Mouse (Mus musculus): ENCODE data around the gene Plppr5.

The Plppr5 gene

DNA sequence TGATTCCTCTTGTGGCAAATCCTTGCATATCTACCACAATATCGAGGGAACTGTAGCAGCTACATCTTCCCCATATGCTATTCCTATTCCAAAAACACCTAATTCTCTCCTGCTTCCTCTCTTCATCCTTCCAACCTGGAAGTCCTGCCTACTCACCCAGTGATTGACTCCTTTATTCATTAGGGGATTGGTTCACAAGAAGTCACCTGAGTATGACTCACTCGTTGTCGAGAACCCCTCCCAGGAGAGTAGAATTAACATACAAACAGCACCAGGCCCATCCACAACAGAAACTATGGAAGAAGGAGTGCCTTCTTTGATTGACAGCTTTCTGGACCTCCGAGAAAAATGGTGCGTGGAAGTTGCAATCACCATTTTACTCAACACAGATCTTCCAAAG lies 121.7 kb downstream of the Plppr5 start:
- in situ Hi-C loops (cut with MboI, MseI): no loop called here

DNA sequence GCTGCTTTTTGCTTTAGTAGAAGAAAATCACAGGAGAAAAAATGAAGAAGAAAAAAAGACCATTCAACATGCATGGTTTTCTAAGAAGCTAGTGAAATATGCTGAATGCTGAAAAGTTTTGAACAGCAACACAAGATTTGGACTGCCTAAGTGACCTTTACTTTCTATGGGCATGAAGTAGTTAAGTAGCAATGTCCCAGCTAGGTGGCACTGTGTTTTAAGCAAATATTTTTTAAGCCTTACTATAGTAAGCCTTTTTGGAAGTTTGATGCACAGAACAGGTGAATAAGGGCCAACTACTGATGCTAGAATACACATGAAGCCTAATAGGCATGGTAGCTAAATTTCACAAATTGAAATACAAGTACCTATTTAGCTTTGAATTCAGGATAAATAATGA lies 134.2 kb downstream of the Plppr5 start:
- in situ Hi-C loops (cut with MboI, MseI): no loop called here

DNA sequence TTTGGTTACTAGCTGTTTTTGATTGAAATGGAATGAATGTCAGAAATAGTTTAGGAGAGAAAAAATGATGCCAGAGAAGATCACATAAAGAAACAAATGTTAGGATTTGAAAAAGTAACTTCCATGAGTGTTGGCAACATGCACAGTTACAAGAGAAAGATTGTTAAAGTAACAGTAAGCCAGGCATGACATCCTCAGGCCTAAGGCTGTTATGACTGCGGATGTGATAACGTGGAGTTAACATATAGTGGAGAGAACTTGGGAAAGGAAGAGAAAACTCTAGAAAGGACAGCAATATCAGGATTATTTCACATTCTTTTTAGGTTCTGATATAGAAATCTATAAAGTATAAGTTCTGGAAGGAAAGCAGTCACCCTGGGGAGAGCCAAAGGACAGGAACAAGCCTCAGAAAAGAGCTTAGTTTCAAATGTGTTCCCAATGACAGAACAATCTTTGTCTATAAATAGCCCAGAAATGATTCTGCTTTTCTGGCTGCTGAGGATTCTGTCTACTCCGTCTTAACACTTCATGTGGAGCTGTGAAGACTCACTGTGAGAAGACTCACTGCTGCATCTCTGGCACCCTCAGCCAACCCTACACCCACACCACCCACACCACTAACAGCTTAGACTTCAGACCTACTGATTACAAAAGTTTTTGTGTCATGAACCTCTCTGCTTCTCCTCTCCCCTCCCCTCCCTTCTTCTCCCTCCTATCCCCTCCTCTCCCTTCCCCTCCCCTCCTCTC lies 142.1 kb downstream of the Plppr5 start:
- in situ Hi-C loops (cut with MboI, MseI): no loop called here

DNA sequence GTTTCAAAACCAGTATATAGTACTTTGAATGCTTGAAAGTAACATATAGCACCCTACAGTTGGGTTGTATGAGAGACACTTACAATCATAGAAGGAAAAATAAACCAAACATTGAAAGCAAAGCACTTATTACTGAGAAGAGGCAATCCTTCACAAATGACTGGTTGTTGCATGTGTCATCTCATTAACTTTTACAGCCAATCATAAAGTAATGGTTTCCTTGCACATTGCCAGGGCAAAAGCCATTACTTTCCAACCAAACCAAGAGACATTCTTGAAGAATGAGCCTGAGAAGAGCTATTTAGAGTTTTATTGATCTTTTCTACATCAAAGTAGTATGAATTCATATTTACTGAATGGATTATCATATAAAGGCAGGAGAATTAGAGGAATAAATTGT lies 148.8 kb downstream of the Plppr5 start:
- in situ Hi-C loops (cut with MboI, MseI): no loop called here

DNA sequence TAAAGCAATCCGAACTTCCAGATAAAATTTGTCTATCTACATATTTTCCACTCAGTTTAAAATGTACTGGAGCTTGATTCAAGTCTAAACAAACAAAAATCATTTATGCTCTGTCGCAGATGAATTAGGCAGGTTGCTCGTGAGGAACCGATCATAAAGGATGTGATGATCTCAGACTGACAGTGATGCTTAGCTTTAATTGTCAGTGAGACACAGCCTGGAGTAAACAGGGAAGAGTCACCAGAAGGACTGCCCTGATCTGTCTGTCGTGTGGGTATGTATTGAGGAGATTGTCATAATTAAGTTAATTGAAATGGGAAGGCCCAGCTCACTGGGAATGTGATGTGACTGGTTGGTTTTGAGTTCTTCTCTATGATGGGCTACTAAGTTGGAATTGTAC lies 149.9 kb downstream of the Plppr5 start:
- in situ Hi-C loops (cut with MboI, MseI): no loop called here

DNA sequence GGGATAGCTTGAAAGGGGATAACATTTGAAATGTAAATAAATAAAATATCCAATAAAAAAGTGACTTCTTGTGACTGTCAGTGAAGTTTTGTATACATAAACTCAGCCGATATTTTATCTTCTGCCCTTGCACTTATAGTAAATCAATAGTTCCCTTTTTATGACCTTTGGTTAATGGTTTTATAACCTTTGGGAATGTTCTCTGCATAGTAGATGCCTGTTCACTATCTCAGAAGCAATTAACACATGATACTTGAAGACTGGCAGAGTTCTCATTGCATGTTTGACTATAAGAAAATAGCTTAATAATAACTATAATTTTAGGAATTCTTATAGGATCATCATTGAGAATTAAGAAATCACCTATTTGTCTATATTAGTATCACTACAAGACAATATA lies 150.9 kb downstream of the Plppr5 start:
- in situ Hi-C loops (cut with MboI, MseI): no loop called here

DNA sequence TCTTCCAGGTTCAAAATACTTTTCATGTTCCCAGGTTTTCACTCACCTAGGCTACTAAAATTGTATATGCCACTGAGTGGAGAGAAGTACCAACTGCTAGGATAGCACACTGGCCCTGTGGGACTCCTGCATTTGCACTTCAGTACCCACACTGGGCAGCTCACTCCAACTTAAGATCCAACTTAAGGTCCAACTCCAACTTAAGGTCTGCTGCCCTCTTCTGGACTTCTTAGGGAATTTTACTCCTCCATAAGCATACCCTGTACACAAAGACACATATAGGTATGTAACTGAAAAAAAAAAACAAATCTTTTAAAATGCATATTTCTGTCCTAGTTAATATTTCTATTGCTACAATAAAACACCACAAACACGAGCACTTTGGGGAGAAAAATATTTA lies 153.5 kb downstream of the Plppr5 start:
- in situ Hi-C loops (cut with MboI, MseI): no loop called here

DNA sequence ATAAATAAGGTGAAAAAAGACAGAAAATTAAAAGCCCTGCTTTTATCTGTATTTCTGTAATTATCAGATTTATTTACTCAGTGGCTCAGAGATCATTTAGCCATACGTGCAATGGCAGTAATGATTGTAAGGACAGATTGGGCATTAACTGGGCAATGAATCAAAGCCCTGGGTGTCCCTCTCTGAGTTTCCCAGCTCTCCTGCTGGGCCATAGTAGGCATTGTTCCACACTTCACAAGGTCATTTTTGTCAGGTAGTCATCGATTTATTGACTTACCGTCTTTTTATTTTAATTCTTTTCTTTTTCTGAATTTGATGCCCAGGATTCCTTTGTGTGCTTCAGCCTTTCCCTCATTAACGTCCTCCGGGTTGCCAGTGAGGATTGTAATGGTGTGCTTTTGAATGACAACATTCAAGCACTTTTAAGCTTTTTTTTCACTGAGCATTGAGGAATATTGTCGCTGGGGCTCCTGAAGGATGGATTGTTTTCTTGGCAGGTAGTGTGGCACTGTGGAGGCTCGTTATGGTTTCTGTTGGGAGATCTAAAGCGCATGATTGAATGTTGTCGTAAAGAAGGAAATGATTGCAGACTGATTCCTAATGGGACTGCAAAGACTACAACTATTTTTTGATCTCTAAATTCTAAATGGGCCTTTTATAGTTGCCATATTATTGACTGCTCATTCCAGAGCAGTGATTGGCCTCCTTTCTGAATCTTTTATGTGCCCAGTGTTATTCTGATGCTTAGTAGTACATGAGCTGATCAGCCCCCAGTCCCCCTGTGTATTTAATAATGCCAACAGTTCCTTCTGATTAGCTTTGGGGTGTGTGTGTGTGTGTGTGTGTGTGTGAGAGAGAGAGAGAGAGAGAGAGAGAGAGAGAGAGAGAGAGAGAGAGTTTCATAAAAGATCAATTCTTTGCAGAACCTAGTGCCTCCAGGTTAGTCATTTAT lies 154.8 kb downstream of the Plppr5 start:
- in situ Hi-C loops (cut with MboI, MseI): no loop called here

DNA sequence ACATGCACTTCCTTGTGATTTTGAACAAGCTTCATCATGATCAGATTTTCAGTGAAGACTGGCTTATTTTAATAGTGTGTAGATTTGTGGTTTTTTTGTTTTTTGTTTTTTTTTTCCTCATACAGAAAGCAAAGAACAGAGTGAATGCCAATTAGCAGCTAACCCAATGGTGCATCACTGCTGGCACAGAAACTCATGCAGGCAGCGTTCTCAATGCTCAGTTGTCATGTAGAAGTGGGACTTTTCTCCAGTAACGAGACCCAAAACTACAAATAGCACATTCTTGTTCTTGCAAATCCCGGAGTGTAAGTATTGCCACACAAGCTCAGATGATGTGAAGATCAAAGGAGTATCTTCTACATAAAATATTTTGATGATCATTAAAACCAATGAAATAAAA lies 156.9 kb downstream of the Plppr5 start:
- in situ Hi-C loops (cut with MboI, MseI): no loop called here

DNA sequence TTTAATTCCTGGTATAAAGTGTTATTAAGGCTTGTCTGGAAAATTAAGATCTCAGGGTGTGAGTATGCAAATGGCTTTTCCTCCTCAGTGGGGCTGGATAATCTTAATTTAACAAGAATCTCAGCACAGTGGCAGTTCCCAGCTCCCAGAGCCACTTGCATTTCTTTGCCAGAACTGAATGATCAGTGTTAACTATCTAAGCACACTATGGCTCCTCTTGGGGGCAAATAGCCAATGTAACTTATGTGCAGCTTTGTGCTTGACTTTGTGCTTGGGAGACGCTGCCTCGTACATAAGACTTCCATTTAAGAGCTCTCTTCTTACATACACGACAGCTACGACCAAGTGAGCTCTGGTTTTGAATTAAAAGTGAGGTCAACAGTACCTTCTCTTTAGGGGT lies 158.0 kb downstream of the Plppr5 start:
- in situ Hi-C loops (cut with MboI, MseI): no loop called here
